Mouse (Mus musculus): ENCODE measurements around the gene Olfr1394.
"Not testable (repeated sequence)": the region's sequence is repeated elsewhere in the genome, so short reads cannot be mapped to it uniquely, and the experiment has no call there.

Olfr1394 gene

GRCm38 (mm10) chr11:49187701-49188100 is 33.5 kb downstream of the Olfr1394 start:
- in situ Hi-C loops (cut with MboI, MseI), result loop anchor here (5.0 kb wide), 2 partner anchors 70 to 80 kb away; no protein-coding TSS in a partner anchor

GRCm38 (mm10) chr11:49189737-49190136 is 35.6 kb downstream of the Olfr1394 start:
- in situ Hi-C loops (cut with MboI, MseI), result loop anchor here (5.0 kb wide), 2 partner anchors 72 to 78 kb away; no protein-coding TSS in a partner anchor

GRCm38 (mm10) chr11:49191083-49191482 is 36.9 kb downstream of the Olfr1394 start:
- in situ Hi-C loops (cut with MboI, MseI), result no loop called here

GRCm38 (mm10) chr11:49194771-49195170 is 40.6 kb downstream of the Olfr1394 start:
- in situ Hi-C loops (cut with MboI, MseI), result not testable (repeated sequence)

- in situ Hi-C loops (cut with MboI, MseI), result no loop called here
Observed at GRCm38 (mm10) chr11:49195819-49196322, 41.7 kb downstream of the Olfr1394 start.

- in situ Hi-C loops (cut with MboI, MseI), result loop anchor here (5.0 kb wide), 1 partner anchor 47 kb away; no protein-coding TSS in a partner anchor
Observed at GRCm38 (mm10) chr11:49200666-49201065, 46.5 kb downstream of the Olfr1394 start.

GRCm38 (mm10) chr11:49201142-49201541 is 47.0 kb downstream of the Olfr1394 start:
- in situ Hi-C loops (cut with MboI, MseI), result loop anchor here (5.0 kb wide), 1 partner anchor 46 kb away; no protein-coding TSS in a partner anchor

- in situ Hi-C loops (cut with MboI, MseI), result loop anchor here (5.0 kb wide), 1 partner anchor 45 kb away; no protein-coding TSS in a partner anchor
Observed at GRCm38 (mm10) chr11:49202071-49202470, 47.9 kb downstream of the Olfr1394 start.

GRCm38 (mm10) chr11:49202523-49203061 is 48.4 kb downstream of the Olfr1394 start:
- in situ Hi-C loops (cut with MboI, MseI), result loop anchor here (5.0 kb wide), 1 partner anchor 45 kb away; no protein-coding TSS in a partner anchor

- in situ Hi-C loops (cut with MboI, MseI), result loop anchor here (5.0 kb wide), 1 partner anchor 44 kb away; no protein-coding TSS in a partner anchor
Observed at GRCm38 (mm10) chr11:49203129-49203768, 49.1 kb downstream of the Olfr1394 start, which contains the start of gene Zfp62. Gene Zfp62, plus strand, starts transcription at chr11:49203292.

- in situ Hi-C loops (cut with MboI, MseI), result loop anchor here (5.0 kb wide), 1 partner anchor 43 kb away; no protein-coding TSS in a partner anchor
Observed at GRCm38 (mm10) chr11:49203771-49204497, 49.8 kb downstream of the Olfr1394 start.

GRCm38 (mm10) chr11:49205080-49205590 is 51.0 kb downstream of the Olfr1394 start:
- in situ Hi-C loops (cut with MboI, MseI), result no loop called here

- in situ Hi-C loops (cut with MboI, MseI), result no loop called here
Observed at GRCm38 (mm10) chr11:49207495-49207894, 53.3 kb downstream of the Olfr1394 start.
